ENCODE assay signal across 9 mouse cellular contexts in the genomic region with DNA sequence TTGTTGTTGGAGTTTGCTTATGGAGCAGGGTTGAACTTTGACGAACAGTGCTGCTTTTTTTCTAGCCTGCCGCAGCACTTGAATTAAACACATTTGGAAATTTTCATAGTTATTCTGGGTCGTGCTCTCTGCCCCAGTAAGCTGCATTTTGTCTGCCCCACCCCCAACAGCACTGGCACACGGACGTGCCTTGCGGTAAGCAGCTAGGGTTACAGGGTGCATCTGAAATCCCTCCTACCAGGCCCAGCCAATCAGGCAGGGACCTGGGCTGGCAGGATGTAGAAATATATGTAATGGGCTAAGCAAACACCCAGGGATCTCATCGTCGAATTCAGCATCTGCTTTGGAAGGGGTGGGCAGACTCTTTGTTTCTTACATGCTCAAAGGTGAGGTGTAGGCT.
DNase-seq lines count a peak whose midpoint lies in the region; ATAC-seq lines count a peak whose summit lies in the region.
"Had no signal": no experiment of that assay in that cellular context is flagged by ENCODE, and none has a peak within 500 bp of the region (broad histone marks: within the 10 kb centered on the region; RNA-seq: fewer than 3 reads in every experiment).

No protein-coding gene starts in this region.

- DNase-seq in heart, adult 11 months, result peak; percentile 91
- no peak for DNase-seq in heart, adult 9 months (ENCODE audit: low spot score in 2 of 2)
- peak; percentile 38 to 48 for DNase-seq in spleen, postnatal 36 days (ENCODE audit: low spot score in 2 of 2)
- DNase-seq in spleen, postnatal 14 days (ENCODE audit: low spot score in 2 of 2), result no peak
- DNase-seq in lung, postnatal 25 days (ENCODE audit: low spot score), result peak; percentile 13
- no peak for DNase-seq in cerebellum, adult 8-10 months
- no peak for DNase-seq in heart, adult 8-10 months (ENCODE audit: low spot score)
- DNase-seq: gastrocnemius, postnatal 36 days had no signal

- ATAC-seq in frontal cortex, adult (ENCODE audit: low TSS enrichment), result no peak

Comparison
In these comparisons a context has a peak if more than half of its experiments do, and no peak if none do; other contexts are left out.
1. DNase-seq: peak in heart, adult 11 months (single experiment), spleen, postnatal 36 days (2 of 2) and lung, postnatal 25 days (single experiment); none in heart, adult 9 months (0 of 2), spleen, postnatal 14 days (0 of 2), cerebellum, adult 8-10 months (single experiment) and heart, adult 8-10 months (single experiment).